Mouse (Mus musculus) heart, postnatal 0 days (tissue): ENCODE results near the gene Timm50. TPM values are rescaled to one million over a fixed set of nuclear protein-coding genes. Genes with fewer than 3 reads are reported as not detected.

Experiments used
- ATAC-seq: fragments of 200-750 bp; cut with Nextera tagmentation; 2 replicates; pipeline ENCODE4 v1.8.0; 2017; ENCODE audit warnings: low read depth, moderate number of reproducible peaks, moderate library complexity; ENCODE audit not compliant: insufficient read depth
- DNase-seq: peaks from one replicate; pipeline ENCODE4 v3.0.0-alpha.2; 2016; ENCODE audit warnings: low spot score
- H3K27ac ChIP-seq: fragments of 300-500 bp; sonication (generic); 2 replicates; pipeline ENCODE4 v1.5.1; 2014; ENCODE audit warnings: low read depth, mild to moderate bottlenecking
- H3K27me3 ChIP-seq: fragments of 300-500 bp; sonication (generic); 2 replicates; pipeline ENCODE4 v1.6.1; 2014; ENCODE audit warnings: low read length, mixed read lengths; ENCODE audit not compliant: control insufficient read depth, insufficient read depth
- H3K36me3 ChIP-seq: fragments of 300-500 bp; sonication (generic); replicated peaks from 2 replicates; pipeline ENCODE4 v1.6.1; 2014; ENCODE audit warnings: low read length, mixed read lengths; ENCODE audit not compliant: control insufficient read depth, insufficient read depth
- H3K4me1 ChIP-seq: fragments of 300-500 bp; sonication (generic); 2 replicates; pipeline ENCODE4 v1.6.1; 2014; ENCODE audit warnings: antibody characterized with exemption; ENCODE audit not compliant: control insufficient read depth, insufficient read depth
- H3K4me2 ChIP-seq: fragments of 300-500 bp; sonication (generic); 2 replicates; pipeline ENCODE4 v1.6.1; 2014; ENCODE audit warnings: low read depth, mild to moderate bottlenecking, low read length, moderate library complexity
- H3K4me3 ChIP-seq: fragments of 300-500 bp; sonication (generic); 2 replicates; pipeline ENCODE4 v1.5.1; 2014; ENCODE audit warnings: low read depth, low read length
- H3K9ac ChIP-seq: fragments of 300-500 bp; sonication (generic); replicated peaks from 2 replicates; pipeline ENCODE4 v1.6.1; 2014; ENCODE audit warnings: low read depth, low read length, mixed read lengths
- H3K9me3 ChIP-seq: fragments of 300-500 bp; sonication (generic); replicated peaks from 2 replicates; pipeline ENCODE4 v1.6.1; 2016; ENCODE audit warnings: low read length; ENCODE audit not compliant: control insufficient read depth
- CTCF ChIP-seq: IDR thresholded peaks from 2 replicates; pipeline ENCODE4 v1.5.1; 2016; ENCODE audit warnings: antibody characterized with exemption, control low read depth, low read depth
- EP300 ChIP-seq: IDR thresholded peaks from 2 replicates; pipeline ENCODE4 v1.6.1; 2016; ENCODE audit warnings: antibody characterized with exemption, low read depth
- WGBS: fragments of 180-500 bp; shearing (Covaris S2); extraction: QIAGEN DNeasy Blood & Tissue Kit; methylation state at CpG from one replicate; pipeline ENCODE4 v1.1.7; 2014; 5-methylcytosine and 5-hydroxymethylcytosine counted together
- polyA plus RNA-seq: library from polyadenylated mRNA; unstranded; fragments of >200 nt; fragmentation: Nextera tagmentation; extraction: Ambion mirVana; gene quantifications from 2 replicates; pipeline ENCODE4 v1.2.1, GENCODE M21; 2015
- total RNA-seq: library from RNA; depleted of rRNA; stranded (reverse); fragments of >200 nt; gene quantifications from 2 replicates; pipeline ENCODE4 v1.2.3, GENCODE M21; 2014; ENCODE audit warnings: low replicate concordance

Gene Timm50
- total and polyA plus RNA-seq, 2 experiments from 2014 or later: 60.6 to 90.1 TPM

DNA sequence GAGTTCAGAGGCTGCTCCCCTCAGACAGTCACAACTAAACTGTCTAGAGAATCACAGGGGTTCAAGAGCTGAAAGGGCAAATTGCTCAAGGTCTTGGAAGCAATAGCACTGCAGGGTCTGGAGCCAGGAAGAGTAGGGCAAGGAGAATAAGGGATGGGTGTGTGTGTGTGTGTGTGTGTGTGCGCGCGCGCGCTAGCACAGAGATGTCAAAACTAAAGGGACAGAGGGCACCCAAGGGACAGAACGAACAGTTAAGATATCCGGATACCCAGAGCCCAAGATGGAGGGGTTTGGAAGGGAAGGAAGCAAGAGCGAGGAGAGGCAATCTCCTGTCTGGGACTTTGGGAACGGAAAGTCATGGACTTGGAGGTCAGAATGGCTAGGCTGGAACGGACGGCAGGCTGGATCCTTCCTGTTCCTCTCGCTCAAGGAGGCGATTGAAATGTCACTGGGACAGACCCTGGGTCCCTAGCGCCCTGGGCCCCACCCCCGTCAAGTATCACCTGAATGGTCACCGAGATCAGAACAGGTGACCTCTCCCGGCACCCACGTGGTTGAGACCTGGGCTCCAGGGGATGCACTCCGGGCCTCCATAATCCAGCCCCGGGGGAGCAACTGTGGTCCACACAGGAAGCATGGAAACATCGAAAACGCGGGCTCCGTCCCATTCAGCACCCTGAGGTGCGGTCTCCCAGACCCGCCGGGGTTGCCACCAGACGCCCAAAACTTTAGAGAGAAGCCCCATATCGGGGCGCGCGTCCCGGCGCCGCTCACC lies 534 bp downstream of the Timm50 start:
- H3K36me3 ChIP-seq: peaks cover 58% of the 10 kb centered on the region
- ATAC-seq: peak; percentile 59
- no peaks in the 10 kb centered on the region for H3K27me3 ChIP-seq
- 0 out of 2 replicates have a peak overlapping the region, but pooled peaks have one; percentile 36 for H3K27ac ChIP-seq
- peak overlapping the region; percentile 97 for H3K4me2 ChIP-seq
- peaks cover 7% of the 10 kb centered on the region for H3K4me1 ChIP-seq
- TF ChIP-seq EP300 (no peak), CTCF (no peak)
- H3K9ac ChIP-seq: peak overlapping the region; percentile 79
- no peaks in the 10 kb centered on the region for H3K9me3 ChIP-seq
- 5% methylated on average over 35 of the region's 35 CpGs for WGBS
- peak overlapping the region; percentile 91 for H3K4me3 ChIP-seq
- DNase-seq: no peak

- 53% methylated on average over 9 of the region's 9 CpGs for WGBS
- Histone ChIP-seq H3K27me3 (no peaks in the 10 kb centered on the region), H3K27ac (no peak overlapping the region), H3K4me3 (no peak overlapping the region), H3K9ac (no peak overlapping the region), H3K4me1 (peaks cover 7% of the 10 kb centered on the region), H3K4me2 (no peak overlapping the region), H3K9me3 (no peaks in the 10 kb centered on the region), H3K36me3 (peaks cover 58% of the 10 kb centered on the region)
- TF ChIP-seq EP300: no peak
- TF ChIP-seq CTCF: no peak
- ATAC-seq (no peak), DNase-seq (no peak)
These were observed 2.1 kb downstream of the Timm50 start for GRCm38 (mm10) chr7:28309737-28310136.

DNA sequence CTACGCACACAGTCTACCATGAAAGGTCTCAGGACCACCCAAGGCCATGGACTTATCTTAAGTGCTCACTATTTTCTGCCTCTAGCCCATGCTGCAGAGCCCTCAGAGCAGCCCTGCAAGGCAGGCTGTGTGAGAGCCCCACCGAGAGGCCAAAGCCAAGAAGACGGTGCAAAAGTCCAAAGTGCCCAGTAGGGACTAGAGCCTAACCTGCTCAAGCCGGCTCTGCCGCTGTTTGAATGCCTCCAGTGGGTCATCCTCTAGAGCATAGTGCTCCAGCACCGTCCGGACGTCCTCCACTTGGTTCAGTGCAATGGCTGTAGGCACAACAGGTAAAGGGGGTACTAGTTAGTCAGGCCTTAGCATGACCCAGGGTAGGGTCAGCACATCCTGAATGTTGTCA lies 5.7 kb downstream of the Timm50 start:
- WGBS: 86% methylated on average over 8 of the region's 8 CpGs
- DNase-seq (no peak), ATAC-seq (no peak)
- Histone ChIP-seq H3K36me3 (peaks cover 53% of the 10 kb centered on the region), H3K9ac (no peak overlapping the region), H3K4me2 (no peak overlapping the region), H3K27me3 (peaks cover 20% of the 10 kb centered on the region), H3K9me3 (no peaks in the 10 kb centered on the region), H3K27ac (no peak overlapping the region), H3K4me3 (no peak overlapping the region), H3K4me1 (peaks cover 4% of the 10 kb centered on the region)
- TF ChIP-seq CTCF (no peak), EP300 (no peak)

GRCm38 (mm10) chr7:28305641-28306040 lies 6.2 kb downstream of the Timm50 start:
- Histone ChIP-seq H3K27ac (no peak overlapping the region), H3K9me3 (no peaks in the 10 kb centered on the region), H3K36me3 (peaks cover 53% of the 10 kb centered on the region), H3K27me3 (peaks cover 26% of the 10 kb centered on the region), H3K4me1 (no peaks in the 10 kb centered on the region), H3K9ac (no peak overlapping the region), H3K4me3 (no peak overlapping the region), H3K4me2 (no peak overlapping the region)
- ATAC-seq (no peak), DNase-seq (no peak)
- TF ChIP-seq EP300 (no peak), CTCF (no peak)
- 81% methylated on average over 10 of the region's 10 CpGs for WGBS

DNA sequence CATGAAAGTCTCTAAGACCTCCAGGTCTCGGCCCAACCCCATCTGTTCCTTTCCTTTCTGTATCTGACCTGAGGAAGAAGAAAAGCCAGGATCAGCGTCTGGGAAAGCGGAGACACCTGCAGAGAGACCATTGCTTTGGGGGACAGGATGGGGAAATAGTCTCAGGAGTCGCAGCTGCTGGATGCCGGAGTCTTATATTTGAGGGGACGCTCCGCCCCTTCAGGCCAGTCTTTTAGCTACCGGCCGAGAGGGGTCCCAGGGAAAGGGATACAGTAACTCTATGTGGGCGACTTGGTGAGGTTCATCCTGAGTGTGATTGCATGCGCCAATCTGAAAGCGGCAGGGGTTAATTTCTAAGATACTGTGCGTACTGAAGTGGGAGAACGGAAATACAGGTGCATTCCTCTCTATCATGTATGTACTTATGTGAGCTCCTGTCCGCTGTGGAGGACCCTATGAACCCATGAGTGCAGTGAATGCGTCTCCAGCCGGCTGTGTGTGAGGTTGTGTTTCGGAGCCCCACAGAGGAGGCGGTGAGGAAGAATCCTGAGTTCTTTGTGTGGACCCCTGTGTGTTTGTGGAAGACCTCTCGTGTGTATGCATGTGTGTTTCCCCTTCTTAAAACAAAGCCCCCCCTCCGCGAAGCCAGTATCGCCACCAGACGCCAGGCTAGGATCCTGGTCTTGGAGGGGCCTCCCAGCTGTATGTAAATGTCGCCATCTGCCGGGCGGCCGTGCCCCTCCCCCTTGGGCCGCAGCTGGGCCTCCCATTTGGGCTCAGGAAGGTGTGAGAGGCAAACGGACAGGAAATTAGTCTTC lies 10.0 kb downstream of the Timm50 start, which contains the start of gene Dll3:
Gene Dll3 (minus strand): TSS at position 623 of the 818 bp plus-strand sequence.
- Histone ChIP-seq H3K9ac (no peak within 1 kb of the TSS), H3K27me3 (peaks cover 49% of the 10 kb centered on the region), H3K27ac (no peak within 1 kb of the TSS), H3K4me3 (peak within 1 kb of the TSS; percentile 25), H3K4me2 (peak within 1 kb of the TSS; percentile 49), H3K9me3 (no peaks in the 10 kb centered on the region), H3K4me1 (no peaks in the 10 kb centered on the region), H3K36me3 (peaks cover 22% of the 10 kb centered on the region)
- DNase-seq (peak; percentile 45), ATAC-seq (peak; percentile 62; the same call in 1 of the 2 replicates)
- no peak for TF ChIP-seq EP300
- peak; percentile 68 for TF ChIP-seq CTCF
- under 1% methylated on average over 30 of the region's 30 CpGs for WGBS
